Mouse (Mus musculus) forebrain, embryonic 16.5 days (tissue): ENCODE data around the gene Hadh. TPM values are rescaled to one million over a fixed set of nuclear protein-coding genes. Genes with fewer than 3 reads are reported as not detected.

Experiments used
- ATAC-seq: fragments of 200-750 bp; cut with Nextera tagmentation; 2 replicates; pipeline ENCODE4 v1.8.0; 2017; ENCODE audit warnings: mild to moderate bottlenecking, moderate library complexity
- H3K27ac ChIP-seq: fragments of 300-500 bp; sonication (generic); 2 replicates; pipeline ENCODE4 v1.5.1; 2014; ENCODE audit warnings: low read length, control low read depth
- H3K27me3 ChIP-seq: fragments of 300-500 bp; sonication (generic); replicated peaks from 2 replicates; pipeline ENCODE4 v1.6.1; 2014; ENCODE audit warnings: low read length; ENCODE audit not compliant: control insufficient read depth, insufficient read depth
- H3K36me3 ChIP-seq: fragments of 300-500 bp; sonication (generic); 2 replicates; pipeline ENCODE4 v1.6.1; 2014; ENCODE audit not compliant: control insufficient read depth, insufficient read depth
- H3K4me1 ChIP-seq: fragments of 300-500 bp; sonication (generic); replicated peaks from 2 replicates; pipeline ENCODE4 v1.6.1; 2014; ENCODE audit warnings: low read length; ENCODE audit not compliant: control insufficient read depth, insufficient read depth
- H3K4me2 ChIP-seq: fragments of 300-500 bp; sonication (generic); 2 replicates; pipeline ENCODE4 v1.6.1; 2014; ENCODE audit warnings: mild to moderate bottlenecking, low read length, control low read depth
- H3K4me3 ChIP-seq: fragments of 300-500 bp; sonication (generic); replicated peaks from 2 replicates; pipeline ENCODE4 v1.5.1; 2014; ENCODE audit warnings: mild to moderate bottlenecking, low read length, control low read depth
- H3K9ac ChIP-seq: fragments of 300-500 bp; sonication (generic); replicated peaks from 2 replicates; pipeline ENCODE4 v1.6.1; 2014; ENCODE audit warnings: low read depth, low read length, control low read depth
- H3K9me3 ChIP-seq: fragments of 300-500 bp; sonication (generic); 2 replicates; pipeline ENCODE4 v1.6.1; 2016; ENCODE audit warnings: low read length; ENCODE audit not compliant: control insufficient read depth
- WGBS: fragments of 180-500 bp; shearing (Covaris S2); extraction: QIAGEN DNeasy Blood & Tissue Kit; methylation state at CpG from one replicate; pipeline ENCODE4 v1.1.7; 2014; 5-methylcytosine and 5-hydroxymethylcytosine counted together
- polyA plus RNA-seq: library from polyadenylated mRNA; unstranded; fragments of >200 nt; fragmentation: Nextera tagmentation; extraction: Ambion mirVana; gene quantifications from 2 replicates; pipeline ENCODE4 v1.2.1, GENCODE M21; 2015

Gene Hadh
- polyA plus RNA-seq, 1 experiment from 2014 or later, result 20.1 TPM

DNA sequence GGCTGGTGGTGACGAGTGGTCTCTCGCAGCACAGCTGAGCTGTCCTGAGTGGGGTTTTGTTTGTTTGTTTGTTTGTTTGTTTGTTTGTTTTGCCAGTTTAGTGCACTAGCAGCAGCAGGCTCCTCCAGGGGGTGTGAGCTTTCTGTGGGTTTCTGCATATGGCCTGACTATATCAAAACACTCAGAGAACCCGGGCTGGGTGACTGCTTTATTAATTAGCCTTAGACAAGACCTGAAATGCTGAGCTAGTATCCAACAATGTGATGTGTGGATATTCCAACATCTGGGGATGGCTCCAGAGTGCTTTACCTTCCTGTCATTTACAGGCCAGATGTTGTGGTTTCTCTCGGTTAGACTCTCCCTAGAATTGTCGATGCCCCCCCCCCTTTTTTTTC lies 31.4 kb upstream of the Hadh start:
- Histone ChIP-seq H3K4me2 (peak overlapping the region; percentile 90), H3K27ac (no peak overlapping the region; the same call in 1 of the 2 replicates), H3K9ac (peak overlapping the region; percentile 78), H3K36me3 (no peaks in the 10 kb centered on the region), H3K4me3 (peak overlapping the region; percentile 79), H3K4me1 (peaks cover 4% of the 10 kb centered on the region; the same call in 1 of the 2 replicates), H3K9me3 (no peaks in the 10 kb centered on the region), H3K27me3 (no peaks in the 10 kb centered on the region)
- WGBS, result 18% methylated on average over 5 of the region's 5 CpGs
- no peak; the same call in 1 of the 2 replicates for ATAC-seq

DNA sequence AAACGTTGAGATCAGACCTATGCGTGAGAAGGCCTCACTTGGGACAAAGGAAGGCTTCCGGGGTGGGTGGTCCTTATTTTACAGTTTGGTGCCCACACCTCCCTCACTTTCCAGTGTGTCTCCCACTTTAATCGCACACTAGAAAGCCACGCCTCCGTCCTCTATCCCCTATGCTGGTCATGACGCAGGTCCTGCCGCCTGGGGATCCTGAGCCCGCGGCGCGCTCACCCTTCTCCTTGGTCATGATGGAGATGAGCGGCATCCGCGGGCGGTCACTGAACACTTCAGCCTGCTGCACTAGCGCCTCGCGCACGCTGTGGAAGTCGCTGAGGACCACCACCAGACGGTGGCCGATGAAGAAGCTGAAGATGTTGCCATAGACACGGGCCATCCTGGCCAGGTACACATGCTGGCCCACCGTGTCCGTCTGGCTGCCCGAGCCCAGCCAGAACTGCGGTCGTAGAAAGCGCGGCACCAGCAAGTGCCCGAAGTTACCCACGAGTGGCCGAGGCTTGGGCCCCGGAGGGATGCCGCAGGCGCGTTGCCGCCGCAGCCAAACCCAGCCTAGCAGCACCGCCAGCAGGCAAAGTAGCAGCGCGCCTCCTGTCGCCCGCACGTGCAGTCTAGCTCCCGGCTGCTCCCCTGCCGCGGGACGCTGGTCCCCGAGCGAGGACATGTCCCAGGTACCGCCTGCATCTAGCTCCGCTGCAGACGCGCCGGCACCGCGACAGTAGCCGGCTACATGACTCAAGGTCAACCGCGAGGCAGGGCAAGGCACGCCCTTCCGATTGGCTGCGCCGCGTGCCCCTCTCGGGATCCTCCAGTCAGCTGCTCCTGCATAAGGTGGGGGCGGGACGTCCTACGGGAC lies 30.8 kb upstream of the Hadh start, which contains the start of gene Cyp2u1:
TSS of gene Cyp2u1 (minus strand) at position 776 of the 868 bp plus-strand sequence.
- peak; percentile 99 for ATAC-seq
- no peaks in the 10 kb centered on the region for H3K36me3 ChIP-seq
- H3K4me1 ChIP-seq, result peaks cover 4% of the 10 kb centered on the region; the same call in 1 of the 2 replicates
- peak within 1 kb of the TSS; percentile 78 for H3K9ac ChIP-seq
- H3K27me3 ChIP-seq, result no peaks in the 10 kb centered on the region
- H3K4me3 ChIP-seq, result peak within 1 kb of the TSS; percentile 79
- peak within 1 kb of the TSS; percentile 90 for H3K4me2 ChIP-seq
- peak within 1 kb of the TSS; percentile 69 for H3K27ac ChIP-seq
- no peaks in the 10 kb centered on the region for H3K9me3 ChIP-seq
- WGBS, result under 1% methylated on average over 71 of the region's 71 CpGs

DNA sequence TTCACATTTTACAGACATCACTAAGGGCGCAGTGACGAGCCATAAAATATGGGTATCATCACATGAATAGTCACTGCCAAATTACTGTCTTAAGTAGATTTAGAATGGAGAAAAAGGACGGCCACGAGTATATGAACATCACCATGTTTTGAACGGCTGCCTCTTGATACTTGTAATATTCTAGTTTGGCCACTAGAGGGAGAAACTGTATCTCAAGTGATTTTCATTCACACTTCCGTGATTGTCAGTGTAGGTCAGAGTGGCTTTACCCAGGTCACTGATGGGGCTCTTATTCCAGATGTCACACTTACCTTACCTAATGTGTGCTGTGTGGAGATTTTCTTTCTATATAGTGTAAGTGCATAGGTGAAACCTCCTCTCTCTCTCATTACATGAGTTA lies 28.0 kb upstream of the Hadh start:
- Histone ChIP-seq H3K36me3 (no peaks in the 10 kb centered on the region), H3K27ac (no peak overlapping the region), H3K9ac (no peak overlapping the region), H3K9me3 (no peaks in the 10 kb centered on the region), H3K4me3 (no peak overlapping the region), H3K27me3 (no peaks in the 10 kb centered on the region), H3K4me1 (peaks cover 4% of the 10 kb centered on the region; the same call in 1 of the 2 replicates), H3K4me2 (no peak overlapping the region)
- ATAC-seq, result no peak
- 6% methylated on average over 6 of the region's 6 CpGs for WGBS

DNA sequence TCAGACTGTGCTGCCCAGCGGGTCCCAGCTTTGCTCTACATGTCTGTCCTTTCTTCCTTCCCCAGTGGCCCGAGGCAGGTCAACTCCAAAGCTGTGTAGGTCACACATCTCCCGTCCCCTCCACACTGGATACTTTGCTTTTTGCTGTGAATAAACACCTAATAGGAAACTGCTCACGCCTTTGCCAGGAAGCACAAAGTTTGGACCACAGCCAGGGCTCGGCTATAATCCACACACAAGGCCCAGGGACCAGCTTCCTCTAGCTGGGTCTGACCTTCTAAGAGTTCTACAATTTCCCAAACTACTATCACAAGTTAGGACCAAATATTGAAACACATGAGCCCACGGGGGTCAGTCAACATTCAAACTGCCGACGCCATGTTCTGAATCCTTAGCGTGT lies 27.2 kb upstream of the Hadh start:
- ATAC-seq, result no peak
- Histone ChIP-seq H3K36me3 (no peaks in the 10 kb centered on the region), H3K4me1 (peaks cover 4% of the 10 kb centered on the region; the same call in 1 of the 2 replicates), H3K4me3 (no peak overlapping the region), H3K4me2 (no peak overlapping the region), H3K27me3 (no peaks in the 10 kb centered on the region), H3K27ac (no peak overlapping the region), H3K9me3 (no peaks in the 10 kb centered on the region), H3K9ac (no peak overlapping the region)
- 76% methylated on average over 9 of the region's 9 CpGs for WGBS

DNA sequence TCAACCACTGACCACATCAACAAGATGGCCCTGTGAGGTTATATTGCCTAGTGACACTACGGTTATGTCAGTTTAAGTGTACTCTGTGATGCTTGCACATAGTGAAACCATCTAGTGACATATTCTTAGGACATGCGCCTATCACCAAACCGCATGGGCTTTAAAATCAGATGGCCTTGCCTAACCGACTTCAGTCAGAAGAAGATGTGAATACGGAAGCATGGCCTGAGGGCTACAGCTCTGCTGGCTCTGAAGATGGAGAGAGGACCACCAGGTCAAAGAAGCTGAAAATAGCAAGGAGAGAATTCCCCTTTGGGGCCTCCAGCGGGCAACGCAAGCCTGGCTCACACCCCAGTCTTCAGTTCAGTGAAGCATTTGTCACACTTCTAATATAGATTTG lies 25.0 kb upstream of the Hadh start:
- H3K36me3 ChIP-seq, result no peaks in the 10 kb centered on the region
- no peak overlapping the region for H3K27ac ChIP-seq
- no peak overlapping the region for H3K9ac ChIP-seq
- no peaks in the 10 kb centered on the region for H3K9me3 ChIP-seq
- H3K4me2 ChIP-seq, result no peak overlapping the region
- H3K4me1 ChIP-seq, result peaks cover 2% of the 10 kb centered on the region; the same call in 1 of the 2 replicates
- ATAC-seq, result no peak
- no peaks in the 10 kb centered on the region for H3K27me3 ChIP-seq
- 93% methylated on average over 7 of the region's 7 CpGs for WGBS
- H3K4me3 ChIP-seq, result no peak overlapping the region

DNA sequence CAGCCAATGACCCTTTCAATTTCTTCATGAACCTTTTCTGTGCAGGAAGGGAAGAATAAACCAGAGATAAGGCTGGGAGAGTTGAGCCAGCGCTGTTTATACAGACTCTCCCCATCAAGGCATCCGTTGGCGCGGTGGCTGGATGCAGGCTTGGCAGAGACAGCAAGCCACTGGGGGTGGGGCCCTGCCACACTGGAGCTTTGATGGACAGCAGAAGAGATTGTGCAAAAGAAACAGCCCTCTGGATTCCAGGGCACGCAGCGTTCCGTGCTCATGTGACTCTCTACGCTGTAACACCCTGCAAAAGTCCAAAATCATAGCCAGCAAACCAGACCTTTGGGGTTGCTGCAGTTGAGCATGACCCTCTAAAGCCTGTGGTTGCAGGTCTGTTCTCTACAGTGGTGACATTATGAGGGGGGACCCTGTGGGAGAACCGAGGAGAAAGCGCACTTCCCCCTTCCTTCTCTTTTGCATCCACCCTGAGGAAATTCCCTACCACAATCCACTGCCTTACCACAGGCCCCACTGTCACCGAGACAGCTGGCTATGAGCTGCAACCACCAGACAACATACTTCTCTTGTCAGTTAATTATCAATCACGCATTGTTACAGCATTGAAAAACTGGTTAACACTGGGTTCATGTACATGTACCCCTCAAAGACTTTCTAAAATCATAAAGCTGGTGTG lies 23.8 kb upstream of the Hadh start:
- Histone ChIP-seq H3K4me3 (no peak overlapping the region), H3K4me1 (peaks cover 2% of the 10 kb centered on the region; the same call in 1 of the 2 replicates), H3K9me3 (no peaks in the 10 kb centered on the region), H3K9ac (no peak overlapping the region), H3K27ac (no peak overlapping the region), H3K27me3 (no peaks in the 10 kb centered on the region), H3K36me3 (no peaks in the 10 kb centered on the region), H3K4me2 (no peak overlapping the region)
- 87% methylated on average over 12 of the region's 12 CpGs for WGBS
- no peak for ATAC-seq

DNA sequence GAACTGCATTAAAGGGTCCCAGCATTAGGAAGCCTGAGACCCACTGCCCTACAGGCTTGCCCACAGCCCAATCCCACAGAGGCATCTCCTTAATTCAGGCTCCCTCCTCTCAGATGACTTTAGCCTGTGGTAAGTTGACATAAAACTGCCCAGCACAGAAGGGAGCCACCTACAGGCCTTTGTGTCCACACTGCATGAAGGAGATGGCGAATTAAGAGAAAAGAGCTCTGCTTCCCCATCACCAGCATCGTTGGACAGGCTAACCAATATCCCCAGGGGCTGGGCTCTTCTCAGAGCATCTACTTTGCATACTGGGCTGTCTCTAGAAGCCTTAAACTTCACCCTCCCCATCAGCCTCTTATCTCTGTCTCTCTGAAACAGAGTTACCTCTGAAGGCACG lies 22.6 kb upstream of the Hadh start:
- WGBS, result 55% methylated on average over 3 of the region's 3 CpGs
- H3K4me3 ChIP-seq, result no peak overlapping the region
- ATAC-seq, result no peak
- H3K4me2 ChIP-seq, result no peak overlapping the region
- H3K9me3 ChIP-seq, result no peaks in the 10 kb centered on the region
- no peak overlapping the region for H3K9ac ChIP-seq
- no peak overlapping the region for H3K27ac ChIP-seq
- no peaks in the 10 kb centered on the region for H3K36me3 ChIP-seq
- no peaks in the 10 kb centered on the region for H3K27me3 ChIP-seq
- H3K4me1 ChIP-seq, result no peaks in the 10 kb centered on the region; the same call in 1 of the 2 replicates

DNA sequence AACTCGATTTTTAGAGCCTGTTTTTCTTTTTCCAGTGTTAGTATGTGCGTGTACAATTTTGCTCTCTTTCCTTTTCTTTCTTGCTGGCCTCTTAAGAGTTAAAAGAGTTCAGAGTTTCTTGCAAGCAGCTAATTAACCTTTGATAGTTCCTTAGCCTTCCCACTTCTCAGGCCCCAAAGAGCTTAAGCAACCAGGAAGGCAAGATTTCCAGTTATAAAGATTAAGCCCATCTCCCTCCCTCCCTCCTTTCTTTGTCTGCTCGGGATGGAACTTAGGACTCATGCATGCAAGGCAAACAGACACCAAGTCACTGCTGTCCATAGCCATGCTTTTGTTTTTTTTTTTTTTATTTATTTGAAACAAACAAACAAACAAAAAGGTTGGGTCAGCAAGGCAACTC lies 21.1 kb upstream of the Hadh start:
- no peak for ATAC-seq
- Histone ChIP-seq H3K36me3 (no peaks in the 10 kb centered on the region), H3K4me3 (no peak overlapping the region), H3K9ac (no peak overlapping the region), H3K9me3 (no peaks in the 10 kb centered on the region), H3K27ac (no peak overlapping the region), H3K4me2 (no peak overlapping the region), H3K4me1 (no peaks in the 10 kb centered on the region), H3K27me3 (no peaks in the 10 kb centered on the region)
- WGBS, result 61% methylated on average over 3 of the region's 3 CpGs

DNA sequence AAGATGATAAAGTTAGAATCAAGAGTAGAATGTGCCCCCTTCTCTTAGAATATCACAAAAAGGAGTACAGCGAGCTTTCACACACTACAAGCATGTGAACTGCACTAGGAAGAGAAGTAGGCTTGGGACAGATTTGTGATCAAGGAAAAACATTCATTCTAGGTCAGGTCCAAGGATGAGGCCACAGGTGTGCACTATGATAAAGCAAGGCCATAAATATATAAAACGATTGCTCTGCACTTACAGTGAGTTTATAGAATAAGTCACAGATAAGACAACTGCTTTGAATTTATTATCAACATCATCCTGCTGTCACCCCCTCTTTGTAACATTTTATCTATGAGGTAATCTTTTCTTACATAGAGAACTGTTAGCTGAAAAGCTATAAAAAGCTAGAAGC lies 20.4 kb upstream of the Hadh start:
- no peak overlapping the region for H3K4me2 ChIP-seq
- WGBS, result 92% methylated on average over 2 of the region's 2 CpGs

More for the DNA sequence above, 20.4 kb upstream of the Hadh start:
- Histone ChIP-seq H3K9ac (no peak overlapping the region), H3K27ac (no peak overlapping the region), H3K4me1 (no peaks in the 10 kb centered on the region), H3K4me3 (no peak overlapping the region), H3K9me3 (no peaks in the 10 kb centered on the region), H3K27me3 (no peaks in the 10 kb centered on the region), H3K36me3 (no peaks in the 10 kb centered on the region)
- ATAC-seq, result no peak
